Mouse (Mus musculus) erythroblast, adult 5-6 weeks (primary cell): Measurements from ENCODE around the gene Pam16. TPM values are rescaled to one million over a fixed set of nuclear protein-coding genes. Genes with fewer than 3 reads are reported as not detected.

Source experiments
- ATAC-seq: replicated peaks from 2 replicates; pipeline ENCODE4 v1.8.0; 2016; ENCODE audit warnings: moderate number of reproducible peaks, mild to moderate bottlenecking, moderate TSS enrichment, inconsistent platforms; ENCODE audit not compliant: poor library complexity, low FRiP score, severe bottlenecking
- total RNA-seq, 2 experiments: library from RNA; stranded (forward) in 1 of 2; stranded (reverse) in 1 of 2; fragments of 150-400 nt in 1 of 2; fragments of 200-764, 138-1000 nt in 1 of 2; gene quantifications; 2 replicates each; pipeline versions ENCODE4 v1.2.3 to v1.2.4; 2015 to 2017; ENCODE audit warnings: low replicate concordance in 2 of 2

The Pam16 gene
- total RNA-seq, 2 experiments from 2014 or later, result 7.9 to 10.6 TPM

- ATAC-seq, result no peak
Observed at GRCm38 (mm10) chr16:4614639-4615038, 10.1 kb downstream of the Pam16 start.

- ATAC-seq, result no peak
Observed at GRCm38 (mm10) chr16:4613736-4614135, 11.1 kb downstream of the Pam16 start.

GRCm38 (mm10) chr16:4611676-4612075 lies 13.1 kb downstream of the Pam16 start:
- ATAC-seq, result no peak

- ATAC-seq, result no peak
Observed at GRCm38 (mm10) chr16:4611193-4611592, 13.6 kb downstream of the Pam16 start.

- ATAC-seq, result no peak
Observed at GRCm38 (mm10) chr16:4608532-4609059, 16.2 kb downstream of the Pam16 start.

- peak; percentile 77 for ATAC-seq
Observed at GRCm38 (mm10) chr16:4607818-4608531, 16.8 kb downstream of the Pam16 start.

GRCm38 (mm10) chr16:4606431-4607084 lies 18.2 kb downstream of the Pam16 start:
- ATAC-seq, result no peak

GRCm38 (mm10) chr16:4605514-4606131 lies 19.2 kb downstream of the Pam16 start:
- no peak for ATAC-seq

GRCm38 (mm10) chr16:4604293-4604837 lies 20.4 kb downstream of the Pam16 start:
- ATAC-seq, result no peak

GRCm38 (mm10) chr16:4603453-4603837 lies 21.3 kb downstream of the Pam16 start:
- no peak for ATAC-seq

- no peak for ATAC-seq
Observed at GRCm38 (mm10) chr16:4602766-4603452, 21.9 kb downstream of the Pam16 start.

- no peak for ATAC-seq
Observed at GRCm38 (mm10) chr16:4602189-4602588, 22.6 kb downstream of the Pam16 start.

GRCm38 (mm10) chr16:4600701-4601310 lies 24.0 kb downstream of the Pam16 start:
- ATAC-seq, result no peak

- no peak for ATAC-seq
Observed at GRCm38 (mm10) chr16:4599616-4600015, 25.2 kb downstream of the Pam16 start.

- ATAC-seq, result no peak
Observed at GRCm38 (mm10) chr16:4598891-4599543, 25.8 kb downstream of the Pam16 start.

GRCm38 (mm10) chr16:4598041-4598440 lies 26.7 kb downstream of the Pam16 start:
- ATAC-seq, result no peak

- no peak for ATAC-seq
Observed at GRCm38 (mm10) chr16:4597296-4597695, 27.5 kb downstream of the Pam16 start.

- ATAC-seq, result no peak
Observed at GRCm38 (mm10) chr16:4596836-4597235, 28.0 kb downstream of the Pam16 start.

GRCm38 (mm10) chr16:4596141-4596728 lies 28.6 kb downstream of the Pam16 start:
- ATAC-seq, result no peak
